Mouse (Mus musculus) stomach, embryonic 16.5 days (tissue): ENCODE measurements around the gene Prr23a1. TPM values are rescaled to one million over a fixed set of nuclear protein-coding genes. Genes with fewer than 3 reads are reported as not detected.
A peak's percentile ranks its signal among the peaks of the same experiment; 100 is the strongest.

ENCODE experiments used
- ATAC-seq: fragments of 200-750 bp; cut with Nextera tagmentation; 2 replicates; pipeline ENCODE4 v1.8.0; 2017; ENCODE audit warnings: moderate number of reproducible peaks, moderate TSS enrichment; ENCODE audit not compliant: insufficient read depth, low FRiP score
- H3K27ac ChIP-seq: fragments of 300-500 bp; sonication (generic); 2 replicates; pipeline ENCODE4 v1.5.1; 2014; ENCODE audit warnings: low read length
- H3K27me3 ChIP-seq: fragments of 300-500 bp; sonication (generic); 2 replicates; pipeline ENCODE4 v1.6.1; 2014; ENCODE audit warnings: low read length, control low read depth, mixed read lengths; ENCODE audit not compliant: control insufficient read depth, insufficient read depth
- H3K36me3 ChIP-seq: fragments of 300-500 bp; sonication (generic); 2 replicates; pipeline ENCODE4 v1.6.1; 2014; ENCODE audit warnings: low read length; ENCODE audit not compliant: control insufficient read depth, insufficient read depth
- H3K4me1 ChIP-seq: fragments of 300-500 bp; sonication (generic); 2 replicates; pipeline ENCODE4 v1.6.1; 2014; ENCODE audit warnings: low read length, control low read depth, mixed read lengths; ENCODE audit not compliant: control insufficient read depth, insufficient read depth
- H3K4me2 ChIP-seq: fragments of 300-500 bp; sonication (generic); 2 replicates; pipeline ENCODE4 v1.6.1; 2014; ENCODE audit warnings: low read depth, low read length, mixed read lengths
- H3K4me3 ChIP-seq: fragments of 300-500 bp; sonication (generic); replicated peaks from 2 replicates; pipeline ENCODE4 v1.5.1; 2014; ENCODE audit warnings: mild to moderate bottlenecking, low read length
- H3K9ac ChIP-seq: fragments of 300-500 bp; sonication (generic); 2 replicates; pipeline ENCODE4 v1.6.1; 2014; ENCODE audit warnings: low read length
- H3K9me3 ChIP-seq: fragments of 300-500 bp; sonication (generic); replicated peaks from 2 replicates; pipeline ENCODE4 v1.6.1; 2016; ENCODE audit warnings: low read length, control low read depth; ENCODE audit not compliant: control insufficient read depth
- WGBS: fragments of 180-500 bp; shearing (Covaris S2); extraction: QIAGEN DNeasy Blood & Tissue Kit; methylation state at CpG from one replicate; pipeline ENCODE4 v1.1.7; 2014; 5-methylcytosine and 5-hydroxymethylcytosine counted together
- polyA plus RNA-seq: library from polyadenylated mRNA; unstranded; fragments of >200 nt; fragmentation: Nextera tagmentation; extraction: Ambion mirVana; gene quantifications from 2 replicates; pipeline ENCODE4 v1.2.1, GENCODE M21; 2015

The Prr23a1 gene
- polyA plus RNA-seq, 1 experiment from 2014 or later = not detected

DNA sequence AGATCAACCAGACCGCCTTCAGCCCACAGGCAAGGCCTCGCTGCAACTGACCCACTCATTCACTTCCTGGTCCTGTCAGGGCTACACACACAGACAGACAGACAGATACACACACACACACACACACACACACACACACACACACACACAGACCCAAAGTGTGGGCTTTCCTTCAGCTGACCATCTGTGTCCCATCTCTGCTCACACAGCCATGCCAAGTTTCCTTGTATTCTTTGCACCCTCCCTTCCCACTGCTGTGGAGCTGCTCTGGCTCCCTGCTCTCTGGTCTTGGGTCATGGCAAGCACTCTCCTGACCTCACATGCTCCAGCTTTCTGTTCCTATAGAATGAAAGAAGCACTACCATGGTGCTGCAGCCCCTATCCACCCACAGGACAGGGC lies 22.8 kb upstream of the Prr23a1 start:
- Histone ChIP-seq H3K36me3 (no peaks in the 10 kb centered on the region), H3K4me1 (no peaks in the 10 kb centered on the region), H3K4me2 (no peak overlapping the region)

GRCm38 (mm10) chr9:98820461-98820860 lies 21.8 kb upstream of the Prr23a1 start:
- WGBS = 84% methylated on average over 4 of the region's 4 CpGs
- no peak overlapping the region for H3K4me3 ChIP-seq
- no peaks in the 10 kb centered on the region for H3K9me3 ChIP-seq
- H3K9ac ChIP-seq = no peak overlapping the region
- H3K4me2 ChIP-seq = no peak overlapping the region
- no peaks in the 10 kb centered on the region for H3K36me3 ChIP-seq
- H3K4me1 ChIP-seq = no peaks in the 10 kb centered on the region
- H3K27me3 ChIP-seq = no peaks in the 10 kb centered on the region
- no peak overlapping the region for H3K27ac ChIP-seq
- no peak for ATAC-seq

More for the DNA sequence above, 22.8 kb upstream of the Prr23a1 start:
- ATAC-seq = 0 out of 2 replicates have a peak, but pooled peaks have one; percentile 17
- Histone ChIP-seq H3K27ac (no peak overlapping the region), H3K9ac (no peak overlapping the region), H3K27me3 (no peaks in the 10 kb centered on the region), H3K4me3 (no peak overlapping the region), H3K9me3 (no peaks in the 10 kb centered on the region)
- WGBS = 82% methylated on average over 2 of the region's 2 CpGs

DNA sequence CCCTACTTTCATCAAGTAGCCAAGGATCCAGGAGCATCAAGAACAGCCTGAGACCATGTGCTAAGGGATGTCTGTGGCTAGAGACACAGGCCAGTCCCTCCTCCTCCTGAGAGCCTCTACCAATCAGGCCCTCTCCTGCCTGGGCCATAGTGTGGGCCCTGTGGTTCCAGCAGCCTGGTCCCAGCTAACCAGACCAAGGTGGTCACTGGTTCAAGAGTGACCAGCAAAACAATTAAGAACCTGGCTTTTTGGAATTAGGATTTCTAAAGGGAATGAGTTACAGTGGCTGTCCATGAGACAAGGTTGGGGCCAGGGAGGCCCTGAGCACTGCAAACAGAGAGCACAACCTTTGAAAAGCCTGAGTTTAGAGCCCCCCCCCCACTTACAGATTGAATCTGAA lies 21.2 kb upstream of the Prr23a1 start:
- H3K9ac ChIP-seq = no peak overlapping the region
- H3K9me3 ChIP-seq = no peaks in the 10 kb centered on the region
- no peak overlapping the region for H3K27ac ChIP-seq
- no peaks in the 10 kb centered on the region for H3K4me1 ChIP-seq
- H3K36me3 ChIP-seq = no peaks in the 10 kb centered on the region
- no peaks in the 10 kb centered on the region for H3K27me3 ChIP-seq
- no peak for ATAC-seq
- no peak overlapping the region for H3K4me3 ChIP-seq
- no peak overlapping the region for H3K4me2 ChIP-seq

DNA sequence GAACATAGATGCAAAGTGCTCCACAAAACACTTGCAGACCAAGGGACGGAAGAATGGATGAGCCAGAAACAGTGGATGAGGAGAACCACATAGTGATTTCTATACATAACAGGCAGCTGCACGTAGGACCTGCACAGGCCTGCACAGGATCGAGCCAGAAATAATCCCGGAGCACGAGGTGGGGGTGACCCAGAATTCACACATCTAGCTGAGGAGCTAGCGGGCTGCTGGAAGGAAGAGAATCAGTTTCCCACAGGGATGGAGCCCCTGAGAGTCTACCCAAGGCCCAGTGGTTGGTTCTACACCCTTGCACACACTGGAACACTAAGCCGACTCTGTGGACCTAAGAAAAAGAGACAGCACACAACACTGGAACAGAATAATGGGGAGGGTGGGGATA lies 18.5 kb upstream of the Prr23a1 start:
- Histone ChIP-seq H3K4me2 (no peak overlapping the region), H3K9me3 (no peaks in the 10 kb centered on the region), H3K4me3 (no peak overlapping the region), H3K27me3 (no peaks in the 10 kb centered on the region), H3K4me1 (no peaks in the 10 kb centered on the region), H3K9ac (no peak overlapping the region), H3K36me3 (no peaks in the 10 kb centered on the region), H3K27ac (no peak overlapping the region)
- WGBS = 87% methylated on average over 7 of the region's 7 CpGs
- no peak for ATAC-seq

DNA sequence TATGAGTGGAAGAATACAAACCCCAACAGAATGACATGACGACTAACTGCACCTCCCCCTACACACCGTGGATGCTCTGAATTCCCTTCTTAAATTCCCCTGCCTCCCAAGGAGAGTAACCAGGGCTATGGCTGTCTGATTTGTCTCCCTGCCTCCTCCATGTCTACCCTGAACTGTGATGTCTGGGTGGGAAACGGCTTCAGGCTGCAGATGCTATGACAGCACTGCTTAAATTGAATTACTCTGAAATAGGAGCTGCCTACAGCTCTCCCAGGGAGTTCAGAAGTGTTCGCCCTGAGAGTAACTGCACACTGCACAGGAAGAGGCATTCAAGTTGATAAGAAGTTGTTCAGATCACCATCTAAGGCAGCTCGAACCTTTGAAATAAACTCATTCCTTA lies 12.8 kb upstream of the Prr23a1 start:
- 46% methylated on average over 5 of the region's 5 CpGs for WGBS

GRCm38 (mm10) chr9:98837537-98838074 lies 4.7 kb upstream of the Prr23a1 start:
- no peak overlapping the region for H3K9ac ChIP-seq
- no peak overlapping the region for H3K27ac ChIP-seq
- ATAC-seq = no peak
- no peak overlapping the region for H3K4me3 ChIP-seq
- no peaks in the 10 kb centered on the region for H3K27me3 ChIP-seq
- H3K4me1 ChIP-seq = no peaks in the 10 kb centered on the region
- no peak overlapping the region for H3K4me2 ChIP-seq
- WGBS = 64% methylated on average over 7 of the region's 7 CpGs
- H3K36me3 ChIP-seq = no peaks in the 10 kb centered on the region
- H3K9me3 ChIP-seq = no peaks in the 10 kb centered on the region

More for the DNA sequence above, 12.8 kb upstream of the Prr23a1 start:
- Histone ChIP-seq H3K4me3 (no peak overlapping the region), H3K9me3 (no peaks in the 10 kb centered on the region), H3K27me3 (no peaks in the 10 kb centered on the region), H3K4me2 (no peak overlapping the region), H3K27ac (no peak overlapping the region), H3K9ac (no peak overlapping the region), H3K36me3 (no peaks in the 10 kb centered on the region), H3K4me1 (no peaks in the 10 kb centered on the region)
- no peak for ATAC-seq

- H3K36me3 ChIP-seq = no peaks in the 10 kb centered on the region
- H3K9me3 ChIP-seq = no peaks in the 10 kb centered on the region
- no peaks in the 10 kb centered on the region for H3K4me1 ChIP-seq
- no peak within 1 kb of the TSS for H3K4me3 ChIP-seq
- no peak for ATAC-seq
- no peak within 1 kb of the TSS for H3K27ac ChIP-seq
- no peaks in the 10 kb centered on the region for H3K27me3 ChIP-seq
- 64% methylated on average over 18 of the region's 18 CpGs for WGBS
- no peak within 1 kb of the TSS for H3K4me2 ChIP-seq
- H3K9ac ChIP-seq = no peak within 1 kb of the TSS
Measured at GRCm38 (mm10) chr9:98856210-98856609, 13.9 kb downstream of the Prr23a1 start, which contains the start of gene Prr23a2. Gene Prr23a2, plus strand, starts transcription at chr9:98856494.

DNA sequence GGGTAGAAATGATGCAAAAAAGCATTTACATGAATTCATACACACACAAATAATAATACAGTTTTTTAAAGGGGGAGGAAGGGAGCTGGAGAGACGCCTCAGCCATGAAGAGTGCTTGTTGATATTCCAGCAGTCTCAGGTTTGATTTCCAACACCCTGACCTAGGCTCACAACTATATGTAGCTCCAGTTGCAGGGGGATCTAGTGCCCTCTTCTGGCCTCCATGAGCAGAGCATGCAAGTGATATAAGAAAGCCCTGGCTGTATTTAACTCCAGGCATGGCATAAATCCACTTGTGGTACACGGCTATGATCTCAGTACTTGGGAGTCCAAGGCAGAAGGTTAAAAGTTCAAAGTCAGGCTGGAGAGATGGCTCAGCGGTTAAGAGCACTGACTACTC lies 21.2 kb downstream of the Prr23a1 start:
- Histone ChIP-seq H3K4me2 (no peak overlapping the region), H3K36me3 (no peaks in the 10 kb centered on the region), H3K4me1 (no peaks in the 10 kb centered on the region), H3K27ac (no peak overlapping the region), H3K9ac (no peak overlapping the region), H3K27me3 (no peaks in the 10 kb centered on the region), H3K4me3 (no peak overlapping the region), H3K9me3 (no peaks in the 10 kb centered on the region)
- no peak for ATAC-seq
- WGBS = 68% methylated on average over 3 of the region's 3 CpGs

DNA sequence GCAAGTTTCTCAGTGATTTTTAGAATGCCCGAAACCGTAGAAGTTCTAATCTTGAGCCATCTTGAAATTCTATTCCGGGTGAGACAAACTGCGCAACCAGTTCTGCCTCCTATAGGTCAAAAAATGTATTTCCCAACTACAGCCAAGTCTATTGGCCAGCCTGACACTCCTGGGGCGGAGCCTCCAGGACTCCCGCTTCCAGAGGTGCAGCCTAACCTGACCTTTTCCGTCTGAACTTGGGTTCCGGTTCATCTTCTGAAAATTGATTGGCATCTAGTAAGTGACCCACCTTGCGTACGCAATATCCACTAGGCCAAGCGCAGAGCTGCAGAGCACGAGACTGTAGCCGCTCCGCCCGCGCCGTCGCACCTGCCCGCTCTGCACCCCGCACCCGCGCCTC lies 22.3 kb downstream of the Prr23a1 start, which contains the start of gene Prr23a3:
TSS of gene Prr23a3 (plus strand) at position 197 of the 400 bp plus-strand sequence.
- no peaks in the 10 kb centered on the region for H3K4me1 ChIP-seq
- WGBS = 45% methylated on average over 22 of the region's 22 CpGs
- no peak within 1 kb of the TSS for H3K9ac ChIP-seq
- no peak within 1 kb of the TSS for H3K27ac ChIP-seq
- H3K36me3 ChIP-seq = no peaks in the 10 kb centered on the region
- H3K4me2 ChIP-seq = no peak within 1 kb of the TSS
- no peaks in the 10 kb centered on the region for H3K27me3 ChIP-seq
- no peak within 1 kb of the TSS for H3K4me3 ChIP-seq
- no peak for ATAC-seq
- no peaks in the 10 kb centered on the region for H3K9me3 ChIP-seq
